Mouse (Mus musculus) left cerebral cortex, postnatal 10 days (tissue): ENCODE measurements around the gene Lrp5. TPM values are rescaled to one million over a fixed set of nuclear protein-coding genes. Genes with fewer than 3 reads are reported as not detected.
A peak's percentile ranks its signal among the peaks of the same experiment; 100 is the strongest.
"Not testable (repeated sequence)": the region's sequence is repeated elsewhere in the genome, so short reads cannot be mapped to it uniquely, and the experiment has no call there.

Experiments
- DNase-seq, 2 experiments: peaks; one replicate each; pipeline ENCODE4 v3.0.0; 2021 to 2022; ENCODE audit warnings: low spot score in 2 of 2, mixed read lengths in 1 of 2; ENCODE audit errors: extremely low spot score in 1 of 2
- intact Hi-C: fragments of 180-260 bp; cut with DNase I; formaldehyde crosslinking; loops from one replicate; pipeline ENCODE4 v1.15.1; 2025
- total RNA-seq, 2 experiments: library from RNA; stranded (reverse); gene quantifications; 2 replicates each; pipeline ENCODE4 v1.2.3; 2021

The Lrp5 gene
- total RNA-seq, 2 experiments from 2014 or later, result 10.1 TPM

- DNase-seq, result no peak
- intact Hi-C loops, result no loop called here
Measured at GRCm38 (mm10) chr19:3667979-3668378, 18.4 kb downstream of the Lrp5 start.

- intact Hi-C loops, result no loop called here
Measured at GRCm38 (mm10) chr19:3667155-3667895, 19.0 kb downstream of the Lrp5 start.

DNA sequence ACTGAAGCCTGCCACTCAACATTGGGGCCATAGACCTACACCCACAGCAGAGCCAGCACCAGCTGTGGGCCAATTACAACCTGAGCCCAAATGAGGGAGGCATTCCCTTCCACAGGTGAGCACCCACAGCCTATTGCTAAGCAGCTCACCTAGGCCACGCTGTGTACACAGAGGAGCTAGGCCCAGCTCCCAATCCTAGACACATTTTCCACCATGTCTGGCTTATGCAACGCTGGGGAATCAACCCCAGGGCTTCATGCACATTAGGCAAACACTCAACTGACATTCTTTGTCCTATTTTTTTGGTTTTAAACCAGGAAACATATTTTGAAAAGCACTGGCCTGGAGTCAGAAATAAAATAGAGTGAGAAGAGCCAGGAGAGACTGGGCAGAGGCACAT lies 19.7 kb downstream of the Lrp5 start:
- intact Hi-C loops, result no loop called here
- DNase-seq, result no peak

More at GRCm38 (mm10) chr19:3667155-3667895, 19.0 kb downstream of the Lrp5 start:
- no peak for DNase-seq

GRCm38 (mm10) chr19:3665510-3665909 lies 20.9 kb downstream of the Lrp5 start:
- intact Hi-C loops, result no loop called here
- no peak for DNase-seq

GRCm38 (mm10) chr19:3657947-3658346 lies 28.4 kb downstream of the Lrp5 start:
- no peak for DNase-seq
- intact Hi-C loops, result no loop called here

GRCm38 (mm10) chr19:3657065-3657464 lies 29.3 kb downstream of the Lrp5 start:
- intact Hi-C loops, DNase-seq: not testable (repeated sequence)

DNA sequence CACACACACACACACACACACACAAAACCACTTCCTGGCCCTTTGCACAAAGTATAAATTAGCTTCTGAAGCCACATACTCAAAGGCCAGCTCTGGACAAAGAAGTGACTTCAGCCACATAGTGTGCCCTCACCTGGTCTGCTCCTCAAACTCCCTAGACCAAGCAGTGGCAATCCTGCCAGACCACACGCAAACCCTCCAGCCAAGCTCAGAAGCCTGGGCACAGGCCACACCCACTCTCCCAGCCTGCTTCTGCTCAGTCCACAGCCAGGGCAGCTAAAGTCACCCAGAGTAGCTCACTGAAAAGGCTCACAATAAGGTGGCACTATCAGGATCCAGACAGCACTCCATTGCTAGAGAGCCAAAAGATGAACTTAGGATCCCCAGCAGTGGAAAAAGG lies 30.2 kb downstream of the Lrp5 start:
- intact Hi-C loops, result no loop called here
- DNase-seq, result no peak

GRCm38 (mm10) chr19:3654940-3655339 lies 31.4 kb downstream of the Lrp5 start:
- intact Hi-C loops, result no loop called here

GRCm38 (mm10) chr19:3654058-3654457 lies 32.3 kb downstream of the Lrp5 start:
- intact Hi-C loops, result no loop called here
- DNase-seq, result no peak

More at GRCm38 (mm10) chr19:3654940-3655339, 31.4 kb downstream of the Lrp5 start:
- DNase-seq, result no peak

GRCm38 (mm10) chr19:3653508-3653907 lies 32.9 kb downstream of the Lrp5 start:
- DNase-seq, result no peak

GRCm38 (mm10) chr19:3651989-3652388 lies 34.4 kb downstream of the Lrp5 start:
- intact Hi-C loops, result no loop called here

More at GRCm38 (mm10) chr19:3653508-3653907, 32.9 kb downstream of the Lrp5 start:
- intact Hi-C loops, result no loop called here

GRCm38 (mm10) chr19:3651220-3651619 lies 35.1 kb downstream of the Lrp5 start:
- intact Hi-C loops, result no loop called here
- DNase-seq, result no peak

More at GRCm38 (mm10) chr19:3651989-3652388, 34.4 kb downstream of the Lrp5 start:
- DNase-seq, result no peak

DNA sequence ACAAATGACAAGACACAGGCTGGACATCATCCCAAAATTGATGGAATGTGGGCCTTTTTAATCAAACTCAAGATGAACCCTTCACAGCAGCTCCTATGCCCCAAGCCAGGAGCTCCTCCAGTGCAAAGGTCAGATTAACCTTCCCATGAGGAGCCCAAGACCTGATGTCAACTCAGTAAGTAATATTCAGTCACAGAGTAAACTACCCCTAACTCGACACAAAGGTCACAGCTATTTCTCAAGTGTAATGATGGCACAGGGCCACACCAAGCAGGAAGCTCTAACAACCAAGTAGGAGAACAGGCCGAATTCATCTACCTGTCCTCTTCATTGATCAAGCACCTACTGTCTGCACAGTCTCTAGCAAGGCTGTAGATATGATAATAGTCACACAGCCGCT lies 35.9 kb downstream of the Lrp5 start:
- DNase-seq, result no peak
- intact Hi-C loops, result no loop called here

DNA sequence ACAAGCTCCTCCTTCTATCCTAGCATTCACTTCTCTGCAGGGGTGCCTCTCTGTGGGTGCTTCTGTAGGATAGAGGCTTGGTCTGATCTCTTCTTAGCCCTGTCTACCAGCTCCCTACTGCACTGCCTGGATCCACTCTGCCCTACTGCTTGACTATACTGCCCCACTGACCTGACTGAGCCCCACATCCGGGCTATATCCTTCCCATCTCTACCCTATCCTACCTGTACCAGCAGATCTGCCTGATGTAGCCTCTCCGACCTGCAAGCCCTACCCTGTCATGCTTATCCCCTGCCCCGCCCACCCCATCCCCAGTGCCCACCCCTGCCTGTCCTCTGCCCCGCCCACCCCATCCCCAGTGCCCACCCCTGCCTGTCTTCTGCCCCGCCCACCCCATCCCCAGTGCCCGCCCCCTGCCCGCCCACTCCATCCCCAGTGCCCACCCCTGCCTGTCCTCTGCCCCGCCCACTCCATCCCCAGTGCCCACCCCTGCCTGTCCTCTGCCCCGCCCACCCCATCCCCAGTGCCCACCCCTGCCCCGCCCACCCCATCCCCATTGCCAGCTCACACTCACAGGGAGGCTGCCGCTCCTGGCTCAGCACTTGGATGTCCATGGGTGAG lies 37.4 kb downstream of the Lrp5 start:
- intact Hi-C loops, result no loop called here
- no peak for DNase-seq

DNA sequence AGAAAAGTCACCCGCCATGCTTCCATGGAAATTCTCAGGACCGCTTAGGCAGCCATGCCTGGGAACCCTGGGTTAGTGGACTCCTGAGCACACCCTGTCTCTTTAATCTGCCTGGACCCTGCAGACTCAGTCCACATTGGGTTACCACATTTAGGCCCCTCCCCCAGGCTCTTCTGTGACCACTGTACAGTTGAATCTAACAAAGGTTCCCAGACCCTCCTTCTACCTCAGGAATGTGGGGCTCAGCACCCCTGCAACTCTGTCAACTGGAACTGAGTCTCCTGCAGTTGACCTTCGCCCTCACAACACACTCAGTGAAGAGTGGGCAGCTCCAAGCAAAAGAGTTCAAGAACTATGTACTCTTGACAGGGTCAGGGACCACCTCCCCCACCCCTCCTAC lies 38.4 kb downstream of the Lrp5 start:
- no peak for DNase-seq
- intact Hi-C loops, result no loop called here

DNA sequence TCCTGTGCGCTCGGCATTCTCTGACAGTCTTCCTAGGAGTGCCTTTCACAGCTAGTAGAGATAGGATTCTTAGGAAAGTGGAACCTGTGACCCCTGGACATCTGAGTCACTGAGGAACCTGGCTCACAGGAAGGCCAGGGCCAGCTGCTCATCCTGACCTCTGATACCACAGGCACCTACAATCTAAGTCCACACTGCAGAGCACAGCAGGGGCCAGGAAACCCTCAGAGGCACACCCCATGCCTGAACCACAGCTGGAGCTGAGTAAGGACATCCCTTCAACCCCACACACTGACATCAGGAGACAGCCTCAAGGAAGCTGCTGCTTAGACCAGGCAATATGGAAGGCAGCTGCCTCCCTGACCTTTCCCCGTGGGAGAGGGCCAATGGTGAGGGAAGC lies 40.6 kb downstream of the Lrp5 start:
- intact Hi-C loops, result no loop called here
- no peak for DNase-seq

- DNase-seq, result no peak
- intact Hi-C loops, result no loop called here
Measured at GRCm38 (mm10) chr19:3645318-3645717, 41.0 kb downstream of the Lrp5 start.

DNA sequence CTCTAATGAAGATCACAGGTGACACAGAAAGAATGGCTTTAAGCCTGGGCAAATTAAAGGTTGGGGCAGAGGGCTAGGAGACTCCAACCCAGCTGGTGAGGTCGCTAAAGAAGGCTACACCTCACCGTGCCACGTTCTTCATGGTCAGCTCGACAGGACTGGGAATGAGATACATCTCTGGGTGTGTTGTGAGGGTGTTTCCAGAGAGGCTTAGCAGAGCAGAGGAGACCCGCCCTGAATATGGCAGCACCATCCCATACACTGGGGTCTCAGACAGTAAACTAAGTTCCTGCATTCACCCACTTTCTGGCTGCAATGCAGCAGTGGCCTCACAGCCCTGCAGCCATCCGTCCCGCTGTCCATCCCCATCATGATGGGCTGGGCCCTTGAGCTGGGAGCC lies 46.8 kb downstream of the Lrp5 start:
- intact Hi-C loops, result no loop called here
- DNase-seq, result no peak

DNA sequence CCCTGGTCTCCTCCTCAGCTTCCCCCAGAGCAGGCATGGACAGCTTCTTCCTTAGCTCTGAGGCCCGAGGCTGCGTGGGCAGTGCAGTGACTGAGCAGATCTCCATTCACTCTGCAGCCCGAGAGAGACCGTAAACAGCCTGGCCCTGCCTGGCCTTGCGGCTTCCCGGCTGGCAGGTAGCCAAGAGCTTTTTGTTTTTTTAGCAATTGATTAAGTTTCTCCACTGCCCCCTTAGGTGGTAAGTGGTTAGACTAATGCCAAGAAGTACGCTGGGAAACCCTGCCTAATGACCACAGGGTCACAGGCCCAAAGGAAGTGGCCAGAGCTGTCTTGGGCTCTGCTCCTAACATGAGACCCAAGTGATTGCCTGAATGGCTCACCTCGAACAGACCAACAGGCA lies 47.7 kb downstream of the Lrp5 start:
- DNase-seq, result peak in 1 of 2 experiments; percentile 79
- intact Hi-C loops, result no loop called here

- DNase-seq, result no peak
- intact Hi-C loops, result no loop called here
Measured at GRCm38 (mm10) chr19:3632018-3632417, 54.3 kb downstream of the Lrp5 start.
